Mouse (Mus musculus) frontal cortex, adult 2 months (tissue): ENCODE data around the gene Coq10a. TPM values are rescaled to one million over a fixed set of nuclear protein-coding genes. Genes with fewer than 3 reads are reported as not detected.
A peak's percentile ranks its signal among the peaks of the same experiment; 100 is the strongest.
"Not testable (repeated sequence)": the region's sequence is repeated elsewhere in the genome, so short reads cannot be mapped to it uniquely, and the experiment has no call there.

ENCODE experiments used
- DNase-seq, 2 experiments: peaks; one replicate each; pipeline ENCODE4 v3.0.0; 2022; ENCODE audit warnings: low spot score in 1 of 2; ENCODE audit errors: extremely low spot score in 1 of 2
- polyA plus RNA-seq: library from polyadenylated mRNA; depleted of rRNA; stranded (reverse); fragments of >200 nt; gene quantifications from 2 replicates; pipeline ENCODE4 v1.2.3, GENCODE M21; 2012

The Coq10a gene
- polyA plus RNA-seq, 1 experiment = 94.8 TPM

DNA sequence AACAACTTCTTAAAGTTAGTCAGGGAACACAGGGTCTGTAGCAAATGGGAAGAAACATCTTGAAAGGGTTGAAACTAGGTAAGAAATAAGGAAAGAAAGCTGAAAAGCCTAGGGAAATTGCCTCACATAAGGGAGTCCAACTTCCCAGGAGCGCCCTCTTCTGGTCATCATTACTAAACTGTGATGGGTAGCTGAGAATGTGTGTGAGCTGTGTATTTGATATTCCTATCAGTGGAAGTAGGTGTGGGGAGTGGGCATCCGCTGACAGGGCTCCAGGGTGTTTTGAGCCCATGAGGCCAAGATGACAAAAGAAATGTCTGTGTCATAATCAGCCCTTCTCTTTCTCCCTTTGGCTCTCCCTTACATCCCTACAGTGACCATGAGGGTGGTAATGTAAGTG is 10.0 kb downstream of the Coq10a start:
- DNase-seq = peak in 1 of 2 experiments; percentile 81

DNA sequence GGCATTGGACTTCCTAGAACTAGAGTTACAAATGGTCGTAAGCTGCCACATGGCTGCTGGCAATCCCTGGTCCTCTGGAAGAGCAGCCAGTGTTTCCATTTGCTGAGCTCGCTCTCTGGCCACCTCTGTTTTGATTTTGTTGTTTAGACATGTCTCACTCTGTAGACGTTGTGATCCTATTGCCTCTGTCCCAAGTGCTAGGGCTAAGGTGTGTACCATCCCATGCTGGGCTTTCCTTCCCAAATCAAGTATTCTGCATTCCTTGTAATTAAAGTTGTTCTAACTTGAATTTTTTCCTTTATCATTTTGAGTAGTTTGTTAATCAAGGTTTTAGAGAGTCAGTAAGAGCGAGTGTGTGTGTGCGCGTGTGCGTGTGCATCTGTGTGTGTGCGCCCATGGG is 21.3 kb downstream of the Coq10a start:
- DNase-seq = no peak

DNA sequence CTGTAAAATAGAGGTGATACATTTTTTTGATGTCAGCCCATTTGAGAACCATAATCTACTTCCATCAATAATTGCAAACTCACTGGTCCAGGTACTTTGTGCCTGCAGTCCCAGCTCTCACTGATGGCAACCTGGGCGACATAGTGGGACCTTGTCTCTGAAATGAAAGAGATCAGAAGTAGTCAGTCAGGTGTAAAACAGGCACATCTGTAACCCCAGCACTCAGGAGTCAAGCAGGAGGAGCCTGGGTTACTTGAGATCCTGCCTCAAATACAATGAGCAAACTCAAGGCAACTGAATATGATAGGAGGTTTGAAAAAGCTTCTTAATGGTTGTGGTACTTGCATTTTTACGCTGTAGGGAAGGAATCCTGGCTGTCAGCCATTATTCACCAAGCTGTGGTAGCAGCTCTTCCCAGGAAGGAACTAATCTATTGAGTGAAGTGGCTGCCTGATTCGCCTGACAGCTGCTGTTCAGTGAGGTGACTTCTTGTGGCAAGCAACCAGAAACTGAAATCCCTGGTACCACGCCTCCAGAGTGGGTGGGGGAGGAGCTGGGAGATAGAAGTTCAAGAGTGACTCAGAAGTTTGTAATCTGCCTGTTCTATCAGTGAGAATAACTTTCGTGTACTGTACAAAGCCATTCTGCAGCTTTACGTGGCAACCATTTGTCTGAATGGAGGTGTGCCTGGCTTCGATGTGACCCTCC is 24.1 kb downstream of the Coq10a start:
- peak; percentile 49 to 84 for DNase-seq

DNA sequence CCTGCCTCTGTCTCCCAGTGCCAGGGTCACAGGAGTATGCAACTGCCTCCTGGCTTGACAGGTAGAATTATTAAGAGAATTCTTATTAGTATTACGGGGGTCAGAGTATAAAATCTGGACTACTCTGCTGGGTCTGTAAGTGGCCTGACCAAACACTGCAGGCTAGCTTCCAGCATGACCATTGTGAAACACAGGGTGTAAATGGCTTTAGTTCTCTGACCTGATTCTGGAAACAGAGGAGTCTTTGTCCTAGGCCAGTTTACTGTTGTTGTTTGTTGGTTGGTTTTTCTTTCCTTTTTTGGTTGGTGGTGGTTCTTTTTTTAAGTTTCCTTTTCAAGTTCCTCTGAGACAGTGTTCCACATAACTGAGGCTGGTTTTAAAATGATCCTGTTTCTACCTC is 25.4 kb downstream of the Coq10a start:
- DNase-seq = peak in 1 of 2 experiments; percentile 41

DNA sequence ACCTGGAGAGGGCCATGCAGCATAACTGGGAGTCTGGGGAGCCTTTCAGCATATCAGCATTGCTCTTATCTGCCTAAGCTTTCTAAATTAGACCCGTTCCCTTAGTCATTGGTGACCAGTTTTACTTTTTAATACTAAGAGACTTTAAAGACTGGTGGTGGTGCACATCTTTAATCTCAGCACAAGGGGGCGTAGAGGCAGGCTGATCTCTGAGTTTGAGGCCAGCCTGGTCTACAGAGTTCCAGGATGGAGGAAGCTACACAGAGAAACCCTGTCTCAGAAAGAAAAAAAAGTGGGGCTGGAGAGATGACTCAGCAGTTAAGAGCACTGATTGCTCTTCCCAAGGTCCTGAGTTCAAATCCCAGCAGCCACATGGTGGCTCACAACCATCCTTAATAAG is 28.5 kb downstream of the Coq10a start:
- DNase-seq = no peak

DNA sequence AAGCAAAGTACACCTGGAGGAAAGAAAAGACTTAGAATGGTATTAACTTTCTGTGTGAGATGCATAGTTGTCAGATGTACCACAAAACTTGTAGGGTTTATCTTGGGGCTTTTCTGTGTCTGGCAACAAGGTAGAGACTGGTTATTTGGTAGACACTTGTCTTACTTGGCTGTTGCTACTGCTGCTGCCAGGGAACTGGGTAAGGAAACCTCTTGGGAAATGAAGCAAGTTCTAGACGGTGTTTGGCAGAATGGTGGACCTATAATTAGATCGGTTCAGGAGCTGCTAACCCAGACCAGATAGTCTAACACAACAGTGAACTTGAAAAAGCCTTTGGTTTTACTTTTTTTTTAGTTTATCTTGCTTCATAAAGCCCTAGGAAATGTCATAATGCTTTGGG is 29.8 kb downstream of the Coq10a start:
- no peak for DNase-seq

DNA sequence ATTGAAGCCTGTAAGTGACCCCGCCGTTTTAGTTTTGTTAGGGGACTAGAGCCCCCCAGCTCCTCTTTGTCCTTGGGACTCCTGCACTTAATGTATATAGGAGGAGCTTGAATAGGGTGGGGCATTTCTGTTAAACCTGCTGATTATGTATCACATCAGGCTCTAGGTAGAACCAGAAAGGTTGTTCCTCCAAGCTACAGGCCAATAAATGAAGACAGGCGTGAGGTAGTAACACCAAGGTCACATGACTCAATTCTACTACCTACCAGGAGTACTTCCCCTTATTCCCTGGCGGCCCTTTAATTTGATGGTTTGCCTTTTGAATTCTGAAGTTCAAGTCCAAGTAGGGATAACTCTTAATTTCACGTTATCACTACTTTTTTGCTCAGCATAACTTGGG is 30.4 kb downstream of the Coq10a start:
- no peak for DNase-seq

DNA sequence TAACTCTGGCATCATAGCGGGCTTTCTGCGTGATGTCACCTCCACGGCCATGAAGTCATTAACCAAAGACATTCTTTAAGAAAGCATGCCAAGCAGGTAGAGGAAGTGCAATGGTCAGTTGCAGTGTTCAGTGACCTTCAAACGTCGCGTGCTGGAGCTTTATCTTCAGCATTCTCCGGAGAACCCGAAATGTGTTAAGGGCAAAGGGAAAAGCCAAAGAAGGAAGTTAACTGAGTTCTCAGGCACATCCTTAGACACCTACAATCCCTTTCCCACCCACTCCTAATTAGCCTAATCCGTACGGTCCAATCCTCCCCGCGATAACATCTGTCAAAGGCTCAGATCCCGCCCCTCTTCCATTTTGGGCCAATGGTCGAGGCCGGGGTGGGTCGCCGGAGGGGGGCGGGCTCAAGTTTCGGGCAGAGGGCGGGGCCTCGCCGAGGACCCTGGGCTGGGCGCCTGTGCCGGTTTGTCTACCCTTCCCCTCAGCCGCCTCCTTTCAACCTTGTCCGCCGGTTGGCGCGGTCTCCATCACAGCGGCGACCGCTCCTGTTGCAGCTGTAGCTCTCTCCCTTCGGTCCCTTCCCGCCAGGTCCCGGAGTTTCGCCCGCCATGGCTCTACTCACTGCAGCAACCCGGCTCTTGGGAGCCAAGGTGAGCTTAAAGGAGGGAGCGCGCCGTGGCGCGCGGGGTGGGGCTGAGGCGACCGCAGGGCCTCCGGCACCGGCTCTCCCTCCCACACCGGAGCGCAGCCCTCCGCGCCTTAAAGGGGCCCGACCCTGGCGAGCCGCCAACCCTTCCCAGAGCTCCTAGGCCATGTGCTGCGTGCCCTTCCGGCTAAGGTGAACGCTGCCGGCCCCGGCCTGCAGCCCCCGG is 31.3 kb downstream of the Coq10a start, which contains the start of gene Cs:
Gene Cs (plus strand): TSS at position 429 of the 876 bp plus-strand sequence.
- peak; percentile 92 to 98 for DNase-seq

DNA sequence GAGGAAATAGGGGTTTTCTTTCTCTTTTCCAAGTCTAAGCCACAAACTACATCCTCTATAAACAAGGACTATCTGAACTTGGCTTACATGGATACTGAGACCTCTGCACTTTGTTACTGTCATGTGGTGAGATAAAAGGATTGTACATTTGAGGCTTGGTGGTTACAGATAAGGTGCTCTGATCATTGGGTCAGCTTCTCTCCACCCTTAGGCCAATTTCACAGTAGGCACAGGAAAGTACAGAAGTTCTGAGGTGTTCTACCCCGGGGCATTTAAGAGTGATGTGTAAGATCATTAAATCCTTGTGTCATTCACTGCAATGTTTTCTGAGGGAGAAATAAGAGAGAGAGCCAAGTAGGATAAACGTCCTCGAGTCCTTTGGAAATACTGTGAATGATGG is 32.2 kb downstream of the Coq10a start:
- DNase-seq = no peak

DNA sequence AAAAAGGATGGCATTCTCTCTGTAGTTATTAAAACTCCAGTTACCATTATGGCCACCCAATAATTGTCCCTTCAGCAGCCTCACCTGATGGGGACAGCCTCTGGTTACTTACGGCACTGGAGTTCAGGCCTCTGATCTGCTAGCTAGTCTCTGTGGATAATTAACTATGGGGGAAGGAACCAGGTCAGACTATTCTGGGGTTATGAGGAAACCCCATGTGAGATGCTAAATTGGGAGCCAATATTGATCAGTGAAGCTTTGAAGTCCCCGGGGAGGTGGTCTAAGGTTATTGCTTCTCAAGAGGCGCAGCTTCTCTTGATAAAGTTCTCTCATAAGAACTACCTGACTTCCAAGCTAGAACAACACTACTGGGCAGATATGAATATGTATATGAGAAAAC is 32.6 kb downstream of the Coq10a start:
- DNase-seq = no peak

DNA sequence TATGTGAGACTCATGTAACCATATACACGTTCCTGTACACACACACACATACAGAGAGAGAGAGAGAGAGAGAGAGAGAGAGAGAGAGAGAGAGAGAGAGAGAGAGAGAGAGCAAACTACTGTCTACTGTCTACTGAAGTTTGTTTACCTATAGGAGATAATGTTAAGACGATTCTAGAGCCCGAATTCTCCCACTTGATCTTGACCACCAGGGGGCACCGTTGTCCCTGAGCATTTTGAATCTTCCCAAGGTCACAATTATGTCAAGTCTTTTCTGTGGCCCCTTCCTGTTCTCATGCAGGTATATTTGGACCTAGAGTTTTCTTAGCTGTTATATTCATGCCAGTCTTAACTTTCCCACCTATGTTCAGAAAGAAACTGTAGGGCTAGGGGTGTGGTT is 33.2 kb downstream of the Coq10a start:
- DNase-seq = peak in 1 of 2 experiments; percentile 84

DNA sequence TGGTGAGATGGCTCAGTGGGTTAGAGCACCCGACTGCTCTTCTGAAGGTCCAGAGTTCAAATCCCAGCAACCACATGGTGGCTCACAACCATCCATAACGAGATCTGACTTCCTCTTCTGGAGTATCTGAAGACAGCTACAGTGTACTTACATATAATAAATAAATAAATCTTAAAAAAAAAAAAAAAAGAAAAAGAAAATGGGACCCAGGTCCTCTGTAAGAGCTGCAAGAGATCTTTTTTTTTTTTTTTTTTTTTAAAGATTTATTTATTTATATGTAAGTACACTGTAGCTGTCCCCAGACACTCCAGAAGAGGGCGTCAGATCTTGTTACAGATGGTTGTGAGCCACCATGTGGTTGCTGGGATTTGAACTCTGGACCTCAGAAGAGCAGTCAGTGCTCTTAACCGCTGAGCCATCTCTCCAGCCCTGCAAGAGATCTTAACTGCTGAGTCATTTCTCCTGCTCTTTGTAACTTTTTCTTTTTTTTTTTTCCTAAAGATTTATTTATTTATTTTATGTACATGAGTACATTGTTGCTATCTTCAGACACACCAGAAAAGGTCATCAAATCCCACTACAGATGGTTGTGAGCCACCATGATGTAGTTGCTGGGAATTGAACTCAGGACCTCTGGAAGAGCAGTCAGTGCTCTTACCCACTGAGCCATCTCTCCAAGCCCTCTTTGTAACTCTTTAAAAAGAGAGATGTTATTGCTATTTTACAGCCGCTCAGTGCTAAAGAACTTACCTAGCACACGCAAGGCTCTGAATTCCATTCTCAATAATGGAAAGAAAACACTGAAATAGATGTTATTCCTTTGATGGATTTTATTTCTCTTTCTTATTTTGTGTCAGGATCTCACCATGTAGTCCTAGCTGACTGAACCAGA is 36.2 kb downstream of the Coq10a start:
- DNase-seq = not testable (repeated sequence)

DNA sequence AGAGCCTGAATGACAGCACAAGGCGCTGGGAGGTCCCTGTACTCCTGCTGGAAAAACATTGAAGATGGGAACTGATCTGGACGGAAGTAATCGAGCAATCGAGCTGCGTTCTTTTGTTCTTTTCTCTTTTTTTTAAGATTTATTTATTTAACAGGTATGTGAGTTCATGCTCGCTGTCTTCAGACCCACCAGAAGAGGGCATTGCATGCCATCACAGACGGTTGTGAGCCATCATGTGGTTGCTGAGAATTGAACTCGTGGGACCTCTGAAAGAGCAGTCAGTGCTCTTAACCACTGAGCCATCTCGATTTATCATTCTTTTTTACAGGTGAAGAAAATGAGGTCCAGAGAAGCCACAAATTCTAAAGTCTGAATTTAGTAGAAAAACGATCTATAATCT is 41.2 kb downstream of the Coq10a start:
- DNase-seq = no peak

DNA sequence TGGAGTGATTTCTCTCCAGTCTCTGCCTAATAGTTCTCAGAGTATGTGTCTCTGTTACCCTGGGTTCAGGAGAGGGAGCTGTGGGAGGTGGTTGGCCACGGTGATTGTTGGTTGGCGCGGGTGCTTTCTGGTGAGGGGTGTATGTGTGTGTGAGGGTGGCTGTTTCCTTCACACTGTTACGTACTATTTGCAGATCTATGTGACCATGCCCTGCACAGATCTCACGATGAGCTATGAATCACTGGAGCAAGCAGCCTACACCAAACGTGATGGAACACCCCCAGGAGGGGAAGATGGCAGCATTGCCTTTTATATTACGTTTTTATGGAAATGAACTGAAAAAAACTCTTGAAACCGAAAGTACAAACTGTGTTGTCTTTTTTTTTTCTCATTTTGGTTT is 42.0 kb downstream of the Coq10a start:
- peak in 1 of 2 experiments; percentile 27 for DNase-seq

DNA sequence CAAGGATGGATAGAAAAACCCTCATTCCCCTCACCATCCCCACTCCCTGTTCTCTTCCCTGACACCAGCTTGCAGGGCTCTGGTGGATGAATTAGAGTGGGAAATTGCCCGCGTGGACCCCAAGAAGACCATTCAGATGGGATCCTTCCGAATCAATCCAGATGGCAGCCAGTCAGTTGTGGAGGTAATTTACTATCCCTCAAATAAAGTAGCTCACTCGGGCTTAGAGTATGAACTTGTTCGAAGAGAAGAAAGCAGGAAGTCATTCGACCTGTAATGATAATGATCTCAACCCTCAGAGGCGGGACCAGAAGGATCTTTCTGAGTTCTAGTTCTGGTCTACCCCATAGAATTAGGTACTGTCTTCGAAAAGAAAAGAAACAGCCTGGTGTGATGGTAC is 45.3 kb downstream of the Coq10a start:
- no peak for DNase-seq

DNA sequence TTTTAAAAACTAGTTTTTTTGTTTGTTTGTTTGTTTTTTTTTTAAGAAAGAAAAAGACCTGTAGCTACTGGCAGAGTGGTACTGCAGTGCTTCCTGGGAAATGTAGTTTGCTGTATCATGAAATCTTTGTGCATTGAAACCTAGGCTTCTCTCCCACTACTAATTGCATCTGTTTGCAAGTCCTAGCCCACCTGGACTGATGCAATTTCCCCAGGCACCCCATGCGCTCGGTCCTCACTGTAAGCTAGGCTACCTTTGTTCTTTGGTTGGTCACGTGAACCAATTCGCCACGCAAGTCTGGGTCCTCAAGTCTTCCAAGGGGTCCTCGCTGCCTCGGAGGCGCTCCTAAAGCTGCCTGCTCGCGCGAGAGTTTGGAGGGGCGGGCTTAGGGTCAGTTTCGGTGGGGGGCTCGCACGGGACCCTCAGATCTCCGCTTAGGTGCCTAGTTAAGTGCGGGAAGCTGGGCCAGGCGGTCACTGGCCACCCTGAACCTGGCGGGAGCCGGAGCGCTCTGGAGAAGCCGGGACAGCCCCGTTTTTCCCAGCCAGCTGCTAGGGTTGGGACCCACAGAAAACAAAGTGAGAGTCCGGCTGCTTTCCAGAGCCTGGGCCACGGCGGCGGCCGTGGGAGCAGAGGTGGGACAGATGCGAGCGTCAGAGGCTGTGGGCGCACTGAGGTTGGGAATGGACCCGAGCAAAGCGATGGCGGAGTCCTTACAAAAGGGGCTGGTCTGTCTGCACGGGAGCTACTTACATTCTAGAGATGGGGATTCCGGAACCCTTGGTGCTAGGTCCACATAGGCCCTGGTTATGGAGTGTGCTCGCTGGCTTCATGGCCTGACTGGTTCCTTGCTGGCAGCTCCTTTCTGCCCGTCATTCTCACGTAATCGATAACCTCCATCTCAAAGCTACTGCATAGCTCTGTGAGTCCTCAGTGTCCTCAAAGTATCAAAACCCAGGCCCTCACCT is 46.4 kb downstream of the Coq10a start, which contains the start of gene Cnpy2:
Gene Cnpy2 (plus strand): TSS at position 319 of the 968 bp plus-strand sequence.
- peak; percentile 82 for DNase-seq

DNA sequence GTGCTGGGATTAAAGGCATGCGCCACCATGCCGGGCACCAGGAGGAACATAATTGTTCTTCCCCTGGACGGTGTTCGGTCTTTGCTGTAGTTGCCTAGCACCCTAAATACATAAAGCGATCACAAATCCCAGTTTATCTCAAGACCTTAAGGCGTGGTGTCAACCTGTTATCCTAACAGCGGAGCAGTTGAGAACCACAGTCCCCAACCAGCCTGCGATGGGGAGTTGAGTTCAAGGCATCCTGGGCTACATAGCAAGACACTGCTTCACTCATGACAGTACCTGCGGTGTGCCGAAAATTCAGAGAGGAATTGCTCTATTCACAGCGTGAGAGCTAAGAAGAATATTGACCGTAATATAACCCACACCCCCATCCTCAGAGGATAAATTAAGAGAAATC is 47.2 kb downstream of the Coq10a start:
- no peak for DNase-seq

DNA sequence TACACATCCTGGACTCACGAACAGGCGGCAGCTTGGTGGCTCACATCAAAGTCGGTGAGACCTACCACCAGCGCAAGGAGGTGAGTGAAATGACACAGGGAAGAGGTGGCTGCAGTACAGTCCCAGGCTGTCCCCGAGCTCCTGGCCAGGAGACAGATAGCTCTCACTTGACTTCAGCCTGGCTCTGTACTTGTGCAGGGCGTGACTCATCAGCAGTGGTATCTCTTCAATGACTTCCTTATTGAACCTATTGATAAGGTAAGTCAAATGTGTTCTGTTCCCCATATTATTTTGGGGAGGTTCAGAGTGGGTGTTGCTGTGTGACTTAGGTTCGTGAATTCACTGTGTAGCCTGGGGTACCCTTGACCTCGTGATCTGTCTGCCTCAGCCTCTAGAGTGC is 53.2 kb downstream of the Coq10a start:
- no peak for DNase-seq
